7 mouse cellular contexts compared by ENCODE assay signal in the genomic region with DNA sequence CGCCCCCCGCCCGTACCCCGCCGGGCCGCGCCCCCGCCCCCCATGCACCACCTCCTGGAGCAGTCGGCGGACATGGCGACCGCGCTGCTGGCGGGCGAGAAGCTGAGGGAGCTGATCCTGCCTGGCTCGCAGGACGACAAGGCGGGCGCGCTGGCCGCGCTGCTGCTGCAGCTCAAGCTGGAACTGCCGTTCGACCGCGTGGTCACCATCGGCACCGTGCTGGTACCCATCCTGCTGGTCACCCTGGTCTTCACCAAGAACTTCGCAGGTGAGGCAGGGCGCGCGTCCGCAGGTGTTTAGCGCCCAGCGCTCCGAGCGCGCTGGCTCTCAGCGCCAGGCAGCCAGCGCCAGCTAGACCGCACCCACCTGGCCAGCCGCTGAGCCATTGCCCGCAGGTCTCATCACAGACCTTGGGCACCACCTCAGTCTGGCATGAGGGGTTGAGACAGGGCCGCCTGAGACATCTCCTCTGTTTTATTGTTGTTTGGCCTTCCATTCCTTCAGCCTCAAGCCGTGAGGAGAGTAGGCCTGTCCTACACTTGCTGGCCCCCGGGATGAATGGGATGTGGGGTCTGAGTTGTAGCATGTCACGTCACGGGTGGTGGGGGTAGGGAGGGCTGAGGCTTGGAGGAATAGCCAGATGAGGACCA. TPM values are rescaled to one million over a fixed set of nuclear protein-coding genes. Genes with fewer than 3 reads are reported as not detected.
DNase-seq lines count a peak whose midpoint lies in the region; ATAC-seq and TF ChIP-seq lines count a peak whose summit lies in the region.

No protein-coding gene starts in this region.

- ATAC-seq in lung, embryonic 14.5 days (ENCODE audit: insufficient read depth): peak; percentile 46; the same call in 1 of the 2 replicates
- ATAC-seq in embryonic facial prominence, embryonic 12.5 days (ENCODE audit: insufficient number of reproducible peaks, insufficient read depth, low FRiP score, low TSS enrichment): no peak; the same call in 1 of the 2 replicates
- peak; percentile 52 for ATAC-seq in hindbrain, embryonic 16.5 days
- ATAC-seq in midbrain, embryonic 12.5 days (ENCODE audit: low FRiP score, low read depth): peak; percentile 65
- ATAC-seq in erythroblast, adult 5-6 weeks (replicated peaks; ENCODE audit: low FRiP score, poor library complexity, severe bottlenecking): no peak

- H3K36me3 ChIP-seq in lung, embryonic 14.5 days (ENCODE audit: insufficient read depth): no peaks in the 10 kb centered on the region
- no peaks in the 10 kb centered on the region for H3K36me3 ChIP-seq in embryonic facial prominence, embryonic 12.5 days
- H3K36me3 ChIP-seq in hindbrain, embryonic 16.5 days (ENCODE audit: control insufficient read depth, insufficient read depth, low read length): no peaks in the 10 kb centered on the region
- H3K36me3 ChIP-seq in midbrain, embryonic 12.5 days: no peaks in the 10 kb centered on the region

- WGBS in lung, embryonic 14.5 days: 1% methylated on average over 39 of the region's 48 CpGs
- WGBS in embryonic facial prominence, embryonic 12.5 days: 2% methylated on average over 45 of the region's 48 CpGs
- 1% methylated on average over 35 of the region's 48 CpGs for WGBS in hindbrain, embryonic 16.5 days
- 2% methylated on average over 40 of the region's 48 CpGs for WGBS in midbrain, embryonic 12.5 days

- H3K27ac ChIP-seq in lung, embryonic 14.5 days (ENCODE audit: low read depth): no peak overlapping the region
- H3K27ac ChIP-seq in brown adipose tissue, adult 24 weeks (replicated peaks; ENCODE audit: low read depth, low read length): no peak overlapping the region
- no peak overlapping the region for H3K27ac ChIP-seq in embryonic facial prominence, embryonic 12.5 days
- peak overlapping the region; percentile 81 for H3K27ac ChIP-seq in hindbrain, embryonic 16.5 days (ENCODE audit: low read depth, low read length)
- peak overlapping the region; percentile 20; the same call in 1 of the 2 replicates for H3K27ac ChIP-seq in midbrain, embryonic 12.5 days (replicated peaks)

- peak overlapping the region; percentile 58 for H3K9ac ChIP-seq in lung, embryonic 14.5 days
- peak overlapping the region; percentile 73 for H3K9ac ChIP-seq in embryonic facial prominence, embryonic 12.5 days
- peak overlapping the region; percentile 88 for H3K9ac ChIP-seq in hindbrain, embryonic 16.5 days (ENCODE audit: low read depth, low read length)
- H3K9ac ChIP-seq in midbrain, embryonic 12.5 days (replicated peaks): peak overlapping the region; percentile 82

- TF ChIP-seq CTCF in lung, embryonic 14.5 days (IDR thresholded peaks at IDR 0.05; ENCODE audit: low read depth): no peak

- H3K4me1 ChIP-seq in lung, embryonic 14.5 days (ENCODE audit: insufficient read depth): 0 out of 2 replicates have a peak, but pooled peaks cover 3% of the 10 kb centered on the region
- no peaks in the 10 kb centered on the region for H3K4me1 ChIP-seq in brown adipose tissue, adult 24 weeks (ENCODE audit: control insufficient read depth, insufficient read depth, insufficient read length, low read length)
- no peaks in the 10 kb centered on the region for H3K4me1 ChIP-seq in embryonic facial prominence, embryonic 12.5 days
- H3K4me1 ChIP-seq in hindbrain, embryonic 16.5 days (ENCODE audit: control insufficient read depth, insufficient read depth, low read depth, low read length): peaks cover 15% of the 10 kb centered on the region
- H3K4me1 ChIP-seq in midbrain, embryonic 12.5 days: peaks cover 12% of the 10 kb centered on the region

- DNase-seq in lung, embryonic 14.5 days: peak; percentile 56
- no peak for DNase-seq in lung, postnatal 10 days

- peak overlapping the region; percentile 96 for H3K4me2 ChIP-seq in lung, embryonic 14.5 days
- H3K4me2 ChIP-seq in embryonic facial prominence, embryonic 12.5 days (replicated peaks): peak overlapping the region; percentile 94
- peak overlapping the region; percentile 81 for H3K4me2 ChIP-seq in hindbrain, embryonic 16.5 days (ENCODE audit: low read length)
- peak overlapping the region; percentile 92 for H3K4me2 ChIP-seq in midbrain, embryonic 12.5 days (replicated peaks)

- peak overlapping the region; percentile 66 for H3K4me3 ChIP-seq in lung, embryonic 14.5 days (ENCODE audit: low read depth, low read length)
- peak overlapping the region; percentile 42 for H3K4me3 ChIP-seq in brown adipose tissue, adult 24 weeks (ENCODE audit: insufficient read depth, low read depth, low read length)
- H3K4me3 ChIP-seq in embryonic facial prominence, embryonic 12.5 days: peak overlapping the region; percentile 72
- H3K4me3 ChIP-seq in hindbrain, embryonic 16.5 days (ENCODE audit: low read length): peak overlapping the region; percentile 74
- H3K4me3 ChIP-seq in midbrain, embryonic 12.5 days: peak overlapping the region; percentile 72

- H3K9me3 ChIP-seq in lung, embryonic 14.5 days (ENCODE audit: low read depth, low read length): no peaks in the 10 kb centered on the region
- H3K9me3 ChIP-seq in embryonic facial prominence, embryonic 12.5 days: no peaks in the 10 kb centered on the region
- H3K9me3 ChIP-seq in hindbrain, embryonic 16.5 days (ENCODE audit: control insufficient read depth, low read length): no peaks in the 10 kb centered on the region
- H3K9me3 ChIP-seq in midbrain, embryonic 12.5 days: no peaks in the 10 kb centered on the region

- H3K27me3 ChIP-seq in lung, embryonic 14.5 days (ENCODE audit: insufficient read depth, low read length): peaks cover 43% of the 10 kb centered on the region
- peaks cover 52% of the 10 kb centered on the region for H3K27me3 ChIP-seq in embryonic facial prominence, embryonic 12.5 days
- peaks cover 3% of the 10 kb centered on the region; the same call in 1 of the 2 replicates for H3K27me3 ChIP-seq in hindbrain, embryonic 16.5 days (replicated peaks; ENCODE audit: control insufficient read depth, insufficient read depth, low read length)
- H3K27me3 ChIP-seq in midbrain, embryonic 12.5 days: peaks cover 71% of the 10 kb centered on the region

RNA-seq across cellular contexts. Expression of gene Panx2, which starts 0.6 kb away (rescaled TPM):
- 0.22 and 0.34 TPM in 2 replicates for polyA plus RNA-seq in lung, embryonic 14.5 days (2014; fragmentation: Nextera tagmentation; extraction: Ambion mirVana)
- not detected in 2 replicates for polyA plus RNA-seq in brown adipose tissue, adult 24 weeks (2012; ENCODE audit: insufficient read depth, insufficient read length, missing spikeins)
- polyA plus RNA-seq in embryonic facial prominence, embryonic 12.5 days (2016; fragmentation: Nextera tagmentation; extraction: Ambion mirVana): 0.45 and 0.46 TPM in 2 replicates
- polyA plus RNA-seq in hindbrain, embryonic 16.5 days (2015; fragmentation: Nextera tagmentation; extraction: Ambion mirVana): 9.5 and 11.9 TPM in 2 replicates
- polyA plus RNA-seq in midbrain, embryonic 12.5 days (2016; fragmentation: Nextera tagmentation; extraction: Ambion mirVana): 1.6 and 2.1 TPM in 2 replicates
- total RNA-seq in erythroblast, adult 5-6 weeks (2015; ENCODE audit: low replicate concordance): not detected in 2 replicates
- not detected in 2 replicates for total RNA-seq in erythroblast, adult 5-6 weeks (2017; ENCODE audit: low replicate concordance)

RNA-seq across cellular contexts. Expression of gene Trabd, which starts 14.8 kb away (rescaled TPM):
- 48.6 and 51.6 TPM in 2 replicates for polyA plus RNA-seq in lung, embryonic 14.5 days (2014; fragmentation: Nextera tagmentation; extraction: Ambion mirVana)
- 20.4 and 23.3 TPM in 2 replicates for polyA plus RNA-seq in brown adipose tissue, adult 24 weeks (2012; ENCODE audit: insufficient read depth, insufficient read length, missing spikeins)
- 49.1 and 50.9 TPM in 2 replicates for polyA plus RNA-seq in embryonic facial prominence, embryonic 12.5 days (2016; fragmentation: Nextera tagmentation; extraction: Ambion mirVana)
- polyA plus RNA-seq in hindbrain, embryonic 16.5 days (2015; fragmentation: Nextera tagmentation; extraction: Ambion mirVana): 39.2 and 39.5 TPM in 2 replicates
- polyA plus RNA-seq in midbrain, embryonic 12.5 days (2016; fragmentation: Nextera tagmentation; extraction: Ambion mirVana): 47.9 and 49.2 TPM in 2 replicates
- total RNA-seq in erythroblast, adult 5-6 weeks (2015; ENCODE audit: low replicate concordance): 2.7 and 11.9 TPM in 2 replicates
- total RNA-seq in erythroblast, adult 5-6 weeks (2017; ENCODE audit: low replicate concordance): 6.3 and 8.3 TPM in 2 replicates

RNA-seq across cellular contexts. Expression of gene Selenoo, which starts 28.7 kb away (rescaled TPM):
- 18.7 and 21.5 TPM in 2 replicates for polyA plus RNA-seq in lung, embryonic 14.5 days (2014; fragmentation: Nextera tagmentation; extraction: Ambion mirVana)
- 26.1 and 34.7 TPM in 2 replicates for polyA plus RNA-seq in brown adipose tissue, adult 24 weeks (2012; ENCODE audit: insufficient read depth, insufficient read length, missing spikeins)
- polyA plus RNA-seq in embryonic facial prominence, embryonic 12.5 days (2016; fragmentation: Nextera tagmentation; extraction: Ambion mirVana): 21.0 and 22.3 TPM in 2 replicates
- polyA plus RNA-seq in hindbrain, embryonic 16.5 days (2015; fragmentation: Nextera tagmentation; extraction: Ambion mirVana): 16.4 and 17.9 TPM in 2 replicates
- 23.7 and 28.1 TPM in 2 replicates for polyA plus RNA-seq in midbrain, embryonic 12.5 days (2016; fragmentation: Nextera tagmentation; extraction: Ambion mirVana)
- total RNA-seq in erythroblast, adult 5-6 weeks (2015; ENCODE audit: low replicate concordance): 3.8 and 8.8 TPM in 2 replicates
- total RNA-seq in erythroblast, adult 5-6 weeks (2017; ENCODE audit: low replicate concordance): 5.9 and 6.0 TPM in 2 replicates

Comparison
In these comparisons a context has a peak if more than half of its experiments do, and no peak if none do; other contexts are left out.
1. ATAC-seq: peak in lung, embryonic 14.5 days (single experiment), hindbrain, embryonic 16.5 days (single experiment) and midbrain, embryonic 12.5 days (single experiment); none in embryonic facial prominence, embryonic 12.5 days (single experiment) and erythroblast, adult 5-6 weeks (single experiment).
2. H3K27ac ChIP-seq: peak in hindbrain, embryonic 16.5 days (single experiment) and midbrain, embryonic 12.5 days (single experiment); none in lung, embryonic 14.5 days (single experiment), brown adipose tissue, adult 24 weeks (single experiment) and embryonic facial prominence, embryonic 12.5 days (single experiment).
3. Peak in every context shown above with its lines, with median percentiles within 50 percentile points of each other: H3K4me2 ChIP-seq, H3K4me3 ChIP-seq and H3K9ac ChIP-seq.